13 mouse cellular contexts compared by ENCODE assay signal in genomic region chr4:119412791-119413190, GRCm38 (mm10). TPM values are rescaled to one million over a fixed set of nuclear protein-coding genes. Genes with fewer than 3 reads are reported as not detected.
DNase-seq lines count a peak whose midpoint lies in the region; ATAC-seq and TF ChIP-seq lines count a peak whose summit lies in the region.
"Had no signal": no experiment of that assay in that cellular context is flagged by ENCODE, and none has a peak within 500 bp of the region (broad histone marks: within the 10 kb centered on the region; RNA-seq: fewer than 3 reads in every experiment).

No protein-coding gene starts in this region.

- no peak overlapping the region for H3K9ac ChIP-seq in kidney, embryonic 16.5 days (replicated peaks; ENCODE audit: low read length)
- H3K9ac ChIP-seq: liver, embryonic 12.5 days had no signal

- no peaks in the 10 kb centered on the region for H3K27me3 ChIP-seq in cerebellum, adult 2 months (ENCODE audit: control insufficient read depth, insufficient read depth, low read length)
- no peaks in the 10 kb centered on the region for H3K27me3 ChIP-seq in kidney, embryonic 16.5 days (ENCODE audit: insufficient read depth, low read length)

- TF ChIP-seq POLR2A in cerebellum, adult 2 months (IDR thresholded peaks at IDR 0.05; ENCODE audit: borderline replicate concordance, insufficient read depth, low read length), result no peak

- H3K4me2 ChIP-seq in kidney, embryonic 16.5 days (replicated peaks; ENCODE audit: low read depth, low read length), result no peak overlapping the region
- H3K4me2 ChIP-seq: liver, embryonic 12.5 days had no signal

- no peaks in the 10 kb centered on the region for H3K36me3 ChIP-seq in kidney, embryonic 16.5 days (ENCODE audit: insufficient read depth, low read length)
- H3K36me3 ChIP-seq: liver, embryonic 12.5 days had no signal

- H3K4me1 ChIP-seq in cerebellum, adult 2 months (ENCODE audit: control insufficient read depth, insufficient read depth, low read length), result no peaks in the 10 kb centered on the region
- peaks cover 7% of the 10 kb centered on the region; the same call in 1 of the 2 replicates for H3K4me1 ChIP-seq in kidney, embryonic 16.5 days (ENCODE audit: insufficient read depth, low read length)

- TF ChIP-seq CTCF in cerebellum, adult 2 months (IDR thresholded peaks at IDR 0.05; ENCODE audit: borderline replicate concordance, insufficient read depth, low read depth, low read length), result no peak

- no peak overlapping the region for H3K4me3 ChIP-seq in cerebellum, adult 2 months (replicated peaks; ENCODE audit: insufficient read depth, low read depth, low read length)
- no peak overlapping the region for H3K4me3 ChIP-seq in kidney, embryonic 16.5 days (ENCODE audit: low read length)
- H3K4me3 ChIP-seq: liver, embryonic 12.5 days; myocyte had no signal

- WGBS in cerebellum, adult 2 months, result 39% methylated on average over 6 of the region's 6 CpGs
- WGBS in kidney, embryonic 16.5 days, result 65% methylated on average over 6 of the region's 6 CpGs

- ATAC-seq in kidney, embryonic 16.5 days (ENCODE audit: low FRiP score, low TSS enrichment), result no peak
- ATAC-seq: liver, embryonic 12.5 days had no signal

- DNase-seq in cerebellum, postnatal 14 days, result peak; percentile 46 to 54
- DNase-seq in cerebellum, adult 2 months, result no peak
- no peak for DNase-seq in kidney, postnatal 14 days
- peak; percentile 19 for DNase-seq in right cerebral cortex, postnatal 14 days
- no peak for DNase-seq in right cerebral cortex, adult 2 months (ENCODE audit: low spot score in 2 of 2)
- DNase-seq in urinary bladder, postnatal 10 days (ENCODE audit: low spot score), result no peak
- no peak for DNase-seq in cerebellum, adult 9-10 months
- DNase-seq: adrenal gland, adult 2 months; cerebellum, adult 8-10 months; spleen, adult 18-20 months had no signal

- H3K9me3 ChIP-seq in kidney, embryonic 16.5 days (ENCODE audit: low read length), result no peaks in the 10 kb centered on the region

- H3K27ac ChIP-seq in cerebellum, adult 2 months (ENCODE audit: insufficient read depth, low read length), result no peak overlapping the region
- peak overlapping the region; percentile 5; the same call in 1 of the 2 replicates for H3K27ac ChIP-seq in kidney, embryonic 16.5 days (ENCODE audit: low read length)
- H3K27ac ChIP-seq: liver, embryonic 12.5 days had no signal

RNA-seq across cellular contexts. Expression of gene Ccdc30, which starts 2.5 kb away (rescaled TPM):
- polyA plus RNA-seq in cerebellum, adult 2 months (2012; rRNA removed), result 8.8 and 9.7 TPM in 2 replicates
- polyA plus RNA-seq in kidney, embryonic 16.5 days (2015; fragmentation: Nextera tagmentation; extraction: Ambion mirVana), result 7.5 TPM in 2 replicates

RNA-seq across cellular contexts. Expression of gene Ppcs, which starts 9.4 kb away (rescaled TPM):
- polyA plus RNA-seq in cerebellum, adult 2 months (2012; rRNA removed), result 14.1 and 16.1 TPM in 2 replicates
- 49.0 and 52.8 TPM in 2 replicates for polyA plus RNA-seq in kidney, embryonic 16.5 days (2015; fragmentation: Nextera tagmentation; extraction: Ambion mirVana)

RNA-seq across cellular contexts. Expression of gene Zmynd12, which starts 9.8 kb away (rescaled TPM):
- 0.64 and 0.81 TPM in 2 replicates for polyA plus RNA-seq in cerebellum, adult 2 months (2012; rRNA removed)
- polyA plus RNA-seq in kidney, embryonic 16.5 days (2015; fragmentation: Nextera tagmentation; extraction: Ambion mirVana), result 0.75 and 0.87 TPM in 2 replicates

Comparison
In these comparisons a context has a peak if more than half of its experiments do, and no peak if none do; other contexts are left out.
1. DNase-seq: peak in cerebellum, postnatal 14 days (2 of 2) and right cerebral cortex, postnatal 14 days (single experiment); none in cerebellum, adult 2 months (0 of 2), kidney, postnatal 14 days (single experiment), right cerebral cortex, adult 2 months (0 of 2), urinary bladder, postnatal 10 days (single experiment) and cerebellum, adult 9-10 months (single experiment).